Comparison of ENCODE assay signal across 26 mouse cellular contexts in the genomic region with DNA sequence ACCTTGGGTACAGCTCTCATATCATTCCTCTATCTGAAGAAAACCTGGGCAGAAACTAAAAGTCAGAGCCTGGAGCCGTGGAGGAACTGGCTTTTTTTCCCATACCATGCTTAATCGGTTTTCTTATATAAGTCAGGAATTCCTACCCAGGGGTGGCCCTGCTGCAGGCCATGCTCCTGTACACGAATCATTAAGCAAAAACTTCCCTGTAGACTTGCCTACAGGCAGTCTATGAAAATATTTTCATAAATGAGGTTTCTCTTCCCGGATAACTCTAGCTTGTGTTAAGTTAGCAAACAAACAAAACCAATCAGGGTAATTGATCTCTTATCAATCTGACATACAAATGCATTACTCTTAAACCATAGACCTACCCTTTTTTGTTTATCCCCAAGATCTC. TPM values are rescaled to one million over a fixed set of nuclear protein-coding genes. Genes with fewer than 3 reads are reported as not detected.
DNase-seq lines count a peak whose midpoint lies in the region; ATAC-seq and TF ChIP-seq lines count a peak whose summit lies in the region.
"Had no signal": no experiment of that assay in that cellular context is flagged by ENCODE, and none has a peak within 500 bp of the region (broad histone marks: within the 10 kb centered on the region; RNA-seq: fewer than 3 reads in every experiment).

No protein-coding gene starts in this region.

- no peak for DNase-seq in kidney, postnatal 0 days (ENCODE audit: low spot score)
- DNase-seq in kidney, postnatal 25 days, result no peak
- peak; percentile 26 for DNase-seq in liver, embryonic 11.5 days (ENCODE audit: low spot score)
- DNase-seq in ovary, postnatal 36 days (ENCODE audit: low spot score), result no peak
- no peak for DNase-seq in gastrocnemius, postnatal 36 days
- DNase-seq: adrenal gland, postnatal 14 days; cerebellum, adult 11 months; cerebellum, adult 9-10 months; cerebellum, postnatal 36 days; gastrocnemius, postnatal 10 days; heart, adult 2 months; heart, postnatal 10 days; kidney, postnatal 4 days; lung, adult 18-20 months; lung, postnatal 4 days; right cerebral cortex, postnatal 14 days had no signal

- WGBS in kidney, postnatal 0 days, result 56% methylated on average over 4 of the region's 4 CpGs
- 59% methylated on average over 4 of the region's 4 CpGs for WGBS in intestine, embryonic 15.5 days
- WGBS in liver, embryonic 11.5 days, result 60% methylated on average over 4 of the region's 4 CpGs
- WGBS in small intestine, adult 2 months, result 18% methylated on average over 4 of the region's 4 CpGs

- no peaks in the 10 kb centered on the region for H3K9me3 ChIP-seq in kidney, postnatal 0 days (replicated peaks; ENCODE audit: low read length)
- no peaks in the 10 kb centered on the region for H3K9me3 ChIP-seq in intestine, embryonic 15.5 days
- no peaks in the 10 kb centered on the region for H3K9me3 ChIP-seq in liver, embryonic 11.5 days (ENCODE audit: control insufficient read depth, low read length)
- H3K9me3 ChIP-seq: forebrain, embryonic 13.5 days; heart, embryonic 13.5 days; hindbrain, embryonic 15.5 days; limb, embryonic 13.5 days; midbrain, embryonic 13.5 days; neural tube, embryonic 13.5 days had no signal

- intact Hi-C loops in gastrocnemius, postnatal 36 days (cut with DNase I), result no loop called here

- no peaks in the 10 kb centered on the region for H3K36me3 ChIP-seq in kidney, postnatal 0 days (ENCODE audit: insufficient read depth, low read length)
- H3K36me3 ChIP-seq in intestine, embryonic 15.5 days, result no peaks in the 10 kb centered on the region
- no peaks in the 10 kb centered on the region for H3K36me3 ChIP-seq in liver, embryonic 11.5 days (ENCODE audit: control insufficient read depth, insufficient read depth, low read length)
- no peaks in the 10 kb centered on the region for H3K36me3 ChIP-seq in small intestine, adult 2 months (ENCODE audit: control insufficient read depth, insufficient read depth, low read length)
- H3K36me3 ChIP-seq: heart, embryonic 13.5 days; hindbrain, embryonic 15.5 days; limb, embryonic 13.5 days; midbrain, embryonic 13.5 days; neural tube, embryonic 13.5 days had no signal

- H3K9ac ChIP-seq in kidney, postnatal 0 days (ENCODE audit: low read depth, low read length), result no peak overlapping the region
- no peak overlapping the region for H3K9ac ChIP-seq in intestine, embryonic 15.5 days
- H3K9ac ChIP-seq in liver, embryonic 11.5 days (ENCODE audit: low read depth, low read length), result no peak overlapping the region
- H3K9ac ChIP-seq: forebrain, embryonic 13.5 days; heart, embryonic 13.5 days; hindbrain, embryonic 15.5 days; limb, embryonic 13.5 days; midbrain, embryonic 13.5 days; neural tube, embryonic 13.5 days had no signal

- H3K27ac ChIP-seq in kidney, postnatal 0 days, result peak overlapping the region; percentile 31; the same call in 1 of the 2 replicates
- H3K27ac ChIP-seq in intestine, embryonic 15.5 days, result peak overlapping the region; percentile 74
- no peak overlapping the region; the same call in 1 of the 2 replicates for H3K27ac ChIP-seq in liver, embryonic 11.5 days (ENCODE audit: low read depth, low read length)
- H3K27ac ChIP-seq in small intestine, adult 2 months (ENCODE audit: insufficient read depth, low read depth, low read length), result peak overlapping the region; percentile 94
- H3K27ac ChIP-seq: forebrain, embryonic 13.5 days; heart, adult 2 months; heart, embryonic 13.5 days; hindbrain, embryonic 15.5 days; limb, embryonic 13.5 days; midbrain, embryonic 13.5 days; neural tube, embryonic 13.5 days had no signal

- TF ChIP-seq POLR2A in small intestine, adult 2 months (IDR thresholded peaks at IDR 0.05; ENCODE audit: low read depth, low read length), result no peak

- H3K4me3 ChIP-seq in kidney, postnatal 0 days (replicated peaks; ENCODE audit: low read depth, low read length), result no peak overlapping the region
- no peak overlapping the region for H3K4me3 ChIP-seq in intestine, embryonic 15.5 days (replicated peaks)
- no peak overlapping the region for H3K4me3 ChIP-seq in liver, embryonic 11.5 days (ENCODE audit: low read depth, low read length)
- H3K4me3 ChIP-seq in small intestine, adult 2 months (ENCODE audit: low read depth, low read length), result no peak overlapping the region
- H3K4me3 ChIP-seq: forebrain, embryonic 13.5 days; heart, adult 2 months; heart, embryonic 13.5 days; hindbrain, embryonic 15.5 days; limb, embryonic 13.5 days; midbrain, embryonic 13.5 days; neural tube, embryonic 13.5 days had no signal

- no peak for TF ChIP-seq CTCF in kidney, postnatal 0 days (IDR thresholded peaks at IDR 0.05; ENCODE audit: low read depth)
- no peak for TF ChIP-seq CTCF in small intestine, adult 2 months (IDR thresholded peaks at IDR 0.05; ENCODE audit: extremely low read depth, insufficient read length, insufficient replicate concordance, low read depth, low read length)

- H3K4me1 ChIP-seq in kidney, postnatal 0 days (replicated peaks; ENCODE audit: insufficient read depth, low read length), result no peaks in the 10 kb centered on the region
- H3K4me1 ChIP-seq in intestine, embryonic 15.5 days (replicated peaks), result no peaks in the 10 kb centered on the region
- no peaks in the 10 kb centered on the region for H3K4me1 ChIP-seq in liver, embryonic 11.5 days (replicated peaks; ENCODE audit: control insufficient read depth, insufficient read depth, low read length)
- peaks cover under 1% of the 10 kb centered on the region; the same call in 1 of the 2 replicates for H3K4me1 ChIP-seq in small intestine, adult 2 months (ENCODE audit: control insufficient read depth, insufficient read depth, insufficient read length, low read length)
- H3K4me1 ChIP-seq: forebrain, embryonic 13.5 days; heart, embryonic 13.5 days; hindbrain, embryonic 15.5 days; limb, embryonic 13.5 days; midbrain, embryonic 13.5 days; neural tube, embryonic 13.5 days had no signal

- no peaks in the 10 kb centered on the region for H3K27me3 ChIP-seq in kidney, postnatal 0 days (ENCODE audit: insufficient read depth, low read length)
- H3K27me3 ChIP-seq in intestine, embryonic 15.5 days (replicated peaks), result no peaks in the 10 kb centered on the region
- no peaks in the 10 kb centered on the region; the same call in none of the 2 replicates for H3K27me3 ChIP-seq in liver, embryonic 11.5 days (replicated peaks; ENCODE audit: control insufficient read depth, insufficient read depth, low read length)
- H3K27me3 ChIP-seq in small intestine, adult 2 months (ENCODE audit: control insufficient read depth, insufficient read depth, low read length), result no peaks in the 10 kb centered on the region; the same call in 1 of the 2 replicates

- no peak overlapping the region for H3K4me2 ChIP-seq in kidney, postnatal 0 days (ENCODE audit: low read length)
- no peak overlapping the region; the same call in 1 of the 2 replicates for H3K4me2 ChIP-seq in intestine, embryonic 15.5 days (replicated peaks)
- no peak overlapping the region for H3K4me2 ChIP-seq in liver, embryonic 11.5 days
- H3K4me2 ChIP-seq: forebrain, embryonic 13.5 days; heart, embryonic 13.5 days; hindbrain, embryonic 15.5 days; limb, embryonic 13.5 days; midbrain, embryonic 13.5 days; neural tube, embryonic 13.5 days had no signal

- no peak for ATAC-seq in kidney, postnatal 0 days (replicated peaks; ENCODE audit: low FRiP score, low read depth)
- peak; percentile 82 for ATAC-seq in intestine, embryonic 15.5 days
- no peak for ATAC-seq in liver, embryonic 11.5 days (replicated peaks; ENCODE audit: low FRiP score)
- ATAC-seq: CD4-positive, CD25-positive, alpha-beta regulatory T cell, adult 4 months; forebrain, embryonic 13.5 days; lung, postnatal 0 days; midbrain, embryonic 13.5 days had no signal

RNA-seq across cellular contexts. Expression of gene Fam120b, which starts 7.1 kb away (rescaled TPM):
- 18.4 and 19.9 TPM in 2 replicates for polyA plus RNA-seq in kidney, postnatal 0 days (2015; fragmentation: Nextera tagmentation; extraction: Ambion mirVana)
- 26.9 and 27.7 TPM in 2 replicates for polyA plus RNA-seq in intestine, embryonic 15.5 days (2015; fragmentation: Nextera tagmentation; extraction: Ambion mirVana)
- polyA plus RNA-seq in liver, embryonic 11.5 days (2014; fragmentation: Nextera tagmentation; extraction: Ambion mirVana), result 13.0 and 15.3 TPM in 2 replicates
- polyA plus RNA-seq in small intestine, adult 2 months (2012; rRNA removed), result 5.3 and 7.6 TPM in 2 replicates
- 1 to 10 TPM; 7.8 to 9.9 TPM for total RNA-seq in gastrocnemius, postnatal 36 days (2021)

RNA-seq across cellular contexts. Expression of gene Dll1, which starts 12.2 kb away (rescaled TPM):
- polyA plus RNA-seq in kidney, postnatal 0 days (2015; fragmentation: Nextera tagmentation; extraction: Ambion mirVana), result 21.4 and 22.3 TPM in 2 replicates
- polyA plus RNA-seq in intestine, embryonic 15.5 days (2015; fragmentation: Nextera tagmentation; extraction: Ambion mirVana), result 20.7 and 23.3 TPM in 2 replicates
- 2.2 and 2.3 TPM in 2 replicates for polyA plus RNA-seq in liver, embryonic 11.5 days (2014; fragmentation: Nextera tagmentation; extraction: Ambion mirVana)
- 22.4 and 52.5 TPM in 2 replicates for polyA plus RNA-seq in small intestine, adult 2 months (2012; rRNA removed)
- 1 to 10 TPM; 3.2 to 3.4 TPM for total RNA-seq in gastrocnemius, postnatal 36 days (2021)
